Mouse (Mus musculus): ENCODE results near the gene Fgf11. TPM values are rescaled to one million over a fixed set of nuclear protein-coding genes. Genes with fewer than 3 reads are reported as not detected.

Fgf11 gene
- total and polyA plus RNA-seq, 2 experiments from 2014 or later = 1.0 to 5.7 TPM

DNA sequence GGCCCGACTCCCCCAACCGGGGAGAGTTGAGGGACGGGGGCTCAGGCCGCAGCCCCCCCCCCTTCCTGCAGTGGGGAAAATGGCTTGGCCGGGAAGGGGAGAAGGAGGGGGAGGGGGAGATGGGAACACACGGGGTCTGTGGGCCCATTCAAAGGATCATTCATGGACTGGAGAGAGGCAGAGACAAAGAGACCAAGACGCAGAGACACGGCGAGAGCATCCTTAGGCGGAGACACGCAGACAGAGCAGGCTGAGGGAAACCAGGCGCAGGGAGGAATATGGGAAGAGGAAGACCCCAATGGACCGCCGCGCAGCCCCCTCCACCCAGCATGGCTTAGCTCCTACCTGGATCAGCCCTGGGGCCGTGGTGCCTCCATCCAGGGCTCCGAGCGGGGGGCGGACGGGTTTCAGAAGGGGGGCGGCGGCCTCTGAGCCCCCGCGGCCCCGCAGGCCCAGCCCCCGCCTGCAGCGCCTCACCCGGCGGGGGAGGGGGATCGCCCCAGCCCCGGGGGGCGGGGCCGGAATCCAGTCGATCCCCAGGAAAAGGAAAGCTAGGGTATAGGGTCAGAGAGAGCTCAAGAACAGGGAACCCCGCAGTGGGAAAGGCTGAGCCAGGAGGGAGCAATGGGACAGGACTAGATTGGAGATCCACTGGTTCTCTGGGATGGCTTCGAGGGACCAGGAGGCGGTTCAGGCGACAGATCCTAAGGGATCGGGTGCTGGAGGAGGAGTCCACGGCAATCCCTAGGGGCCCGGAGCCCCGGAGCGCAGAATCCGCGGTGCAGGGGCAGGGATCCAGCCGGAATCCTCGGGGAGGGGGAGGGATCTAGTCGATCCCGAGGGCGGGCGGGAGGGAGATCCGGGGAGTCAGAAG is 35.3 kb upstream of the Fgf11 start:
- H3K4me2 ChIP-seq (ENCODE audit: low read depth, low read length) = peak overlapping the region; percentile 83

DNA sequence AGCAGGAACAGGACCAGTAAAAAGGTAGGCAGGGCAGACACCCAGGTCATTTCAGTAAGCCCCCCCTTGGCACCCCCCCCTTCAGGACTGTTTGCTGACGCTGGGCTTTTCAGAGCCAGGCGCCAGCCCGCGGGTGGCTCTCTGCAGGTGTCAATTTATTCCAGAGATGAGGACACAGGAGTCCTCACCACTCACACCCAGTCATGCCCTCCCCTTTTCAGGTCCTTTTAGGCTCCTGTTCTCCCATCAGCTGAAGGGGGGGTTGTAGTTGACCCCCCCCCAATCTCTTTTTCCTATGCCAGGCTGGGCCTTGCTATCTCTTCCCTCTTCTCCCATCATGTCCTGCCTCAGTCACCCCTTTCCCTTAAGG is 34.3 kb upstream of the Fgf11 start:
- WGBS = 18% methylated on average over 4 of the region's 4 CpGs
- Histone ChIP-seq H3K9me3 (replicated peaks; ENCODE audit: control insufficient read depth, low read length) (no peaks in the 10 kb centered on the region), H3K4me1 (ENCODE audit: control insufficient read depth, insufficient read depth) (peaks cover 11% of the 10 kb centered on the region; the same call in 1 of the 2 replicates), H3K4me3 (ENCODE audit: low read depth, low read length) (no peak overlapping the region), H3K4me2 (ENCODE audit: low read depth, low read length) (no peak overlapping the region), H3K9ac (replicated peaks; ENCODE audit: low read depth, low read length) (no peak overlapping the region), H3K27me3 (ENCODE audit: control insufficient read depth, insufficient read depth, low read length) (peaks cover 41% of the 10 kb centered on the region), H3K27ac (ENCODE audit: low read depth) (no peak overlapping the region), H3K36me3 (replicated peaks; ENCODE audit: control insufficient read depth, insufficient read depth, low read length) (no peaks in the 10 kb centered on the region)
- DNase-seq (ENCODE audit: low spot score) (no peak), ATAC-seq (ENCODE audit: insufficient read depth, low read depth) (no peak)
- TF ChIP-seq EP300 (IDR thresholded peaks at IDR 0.05; ENCODE audit: low read depth) = no peak
- no peak for TF ChIP-seq CTCF (IDR thresholded peaks at IDR 0.05; ENCODE audit: low read depth)

More for the DNA sequence above, 35.3 kb upstream of the Fgf11 start:
- TF ChIP-seq EP300 (IDR thresholded peaks at IDR 0.05; ENCODE audit: low read depth) = no peak
- TF ChIP-seq CTCF (IDR thresholded peaks at IDR 0.05; ENCODE audit: low read depth) = no peak
- 3% methylated on average over 50 of the region's 52 CpGs for WGBS
- no peaks in the 10 kb centered on the region for H3K9me3 ChIP-seq (replicated peaks; ENCODE audit: control insufficient read depth, low read length)
- ATAC-seq (ENCODE audit: insufficient read depth, low read depth) (no peak), DNase-seq (ENCODE audit: low spot score) (no peak)
- H3K36me3 ChIP-seq (replicated peaks; ENCODE audit: control insufficient read depth, insufficient read depth, low read length) = no peaks in the 10 kb centered on the region
- peak overlapping the region; percentile 56 for H3K9ac ChIP-seq (replicated peaks; ENCODE audit: low read depth, low read length)
- H3K27ac ChIP-seq (ENCODE audit: low read depth) = peak overlapping the region; percentile 47
- H3K4me3 ChIP-seq (ENCODE audit: low read depth, low read length) = peak overlapping the region; percentile 64
- H3K4me1 ChIP-seq (ENCODE audit: control insufficient read depth, insufficient read depth) = peaks cover 11% of the 10 kb centered on the region; the same call in 1 of the 2 replicates
- peaks cover 41% of the 10 kb centered on the region for H3K27me3 ChIP-seq (ENCODE audit: control insufficient read depth, insufficient read depth, low read length)

DNA sequence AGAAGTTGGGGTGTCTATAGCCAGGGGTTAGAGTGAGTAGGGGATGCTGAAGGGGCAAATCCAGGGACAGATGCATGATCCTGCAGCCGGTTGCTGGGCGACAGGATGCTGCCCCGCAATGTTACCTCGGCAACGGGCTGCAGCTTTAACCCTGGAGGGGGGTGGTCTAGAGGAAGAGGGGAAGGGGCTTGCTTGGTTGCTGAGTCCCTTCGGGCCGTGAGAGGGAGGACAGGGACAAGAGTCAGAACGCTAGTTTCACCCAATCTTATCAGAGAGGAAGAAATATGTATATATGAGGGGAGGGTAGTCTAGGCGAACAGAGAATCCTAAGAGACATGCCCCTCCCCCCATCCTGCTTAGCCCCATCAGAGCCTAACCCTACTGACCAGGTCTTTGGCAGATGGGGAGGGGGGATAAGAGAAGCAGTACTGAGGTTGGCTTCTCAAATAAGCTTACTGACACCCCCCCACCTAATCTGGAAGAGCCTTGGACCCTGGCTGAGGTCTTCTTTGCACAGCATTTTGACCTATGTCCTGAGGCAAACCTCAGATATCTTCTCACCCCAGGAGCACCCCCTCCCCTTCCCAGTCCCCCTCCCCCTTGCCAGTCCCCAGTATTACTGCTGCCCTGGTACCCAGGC is 33.8 kb upstream of the Fgf11 start:
- H3K27me3 ChIP-seq (ENCODE audit: control insufficient read depth, insufficient read depth, low read length) = peaks cover 41% of the 10 kb centered on the region
- ATAC-seq (ENCODE audit: insufficient read depth, low read depth) (no peak), DNase-seq (ENCODE audit: low spot score) (no peak)
- TF ChIP-seq EP300 (IDR thresholded peaks at IDR 0.05; ENCODE audit: low read depth) (no peak), CTCF (IDR thresholded peaks at IDR 0.05; ENCODE audit: low read depth) (no peak)
- no peak overlapping the region for H3K9ac ChIP-seq (replicated peaks; ENCODE audit: low read depth, low read length)
- H3K4me2 ChIP-seq (ENCODE audit: low read depth, low read length) = no peak overlapping the region
- no peak overlapping the region for H3K4me3 ChIP-seq (ENCODE audit: low read depth, low read length)
- no peaks in the 10 kb centered on the region for H3K36me3 ChIP-seq (replicated peaks; ENCODE audit: control insufficient read depth, insufficient read depth, low read length)
- WGBS = 22% methylated on average over 9 of the region's 9 CpGs
- no peaks in the 10 kb centered on the region for H3K9me3 ChIP-seq (replicated peaks; ENCODE audit: control insufficient read depth, low read length)
- H3K27ac ChIP-seq (ENCODE audit: low read depth) = no peak overlapping the region
- peaks cover 11% of the 10 kb centered on the region; the same call in 1 of the 2 replicates for H3K4me1 ChIP-seq (ENCODE audit: control insufficient read depth, insufficient read depth)

DNA sequence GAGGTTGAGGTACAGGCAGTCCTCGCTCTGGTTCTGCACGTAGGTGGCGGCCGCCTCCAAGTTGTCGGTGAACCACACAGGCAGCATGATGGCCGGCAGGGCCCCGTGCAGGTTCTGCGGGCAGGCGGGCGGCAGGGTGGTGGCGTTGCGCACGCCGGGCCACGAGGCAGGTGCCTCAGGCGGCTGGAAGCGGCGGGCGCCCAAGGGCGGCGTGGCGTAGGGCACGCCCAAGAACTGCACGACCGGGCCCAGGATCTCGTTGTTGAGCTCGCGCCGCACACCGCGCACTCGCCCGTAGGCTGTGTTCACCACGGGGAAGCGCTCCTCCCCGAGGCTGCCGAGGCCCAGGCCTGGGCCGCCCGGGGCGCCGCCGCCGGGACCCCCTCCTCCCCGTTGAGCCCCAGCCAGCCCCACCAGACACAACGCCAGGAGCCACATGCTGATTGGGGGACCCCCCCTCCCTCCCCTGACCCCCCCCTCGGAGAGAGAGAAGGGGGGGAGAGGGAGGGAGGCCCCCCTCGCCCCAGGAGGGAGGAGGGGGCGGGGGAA is 32.4 kb upstream of the Fgf11 start:
- H3K4me1 ChIP-seq (ENCODE audit: control insufficient read depth, insufficient read depth) = peaks cover 7% of the 10 kb centered on the region; the same call in 1 of the 2 replicates
- DNase-seq (ENCODE audit: low spot score) (no peak), ATAC-seq (ENCODE audit: insufficient read depth, low read depth) (no peak)
- H3K27ac ChIP-seq (ENCODE audit: low read depth) = no peak overlapping the region
- no peak for TF ChIP-seq CTCF (IDR thresholded peaks at IDR 0.05; ENCODE audit: low read depth)
- no peak for TF ChIP-seq EP300 (IDR thresholded peaks at IDR 0.05; ENCODE audit: low read depth)
- H3K4me2 ChIP-seq (ENCODE audit: low read depth, low read length) = peak overlapping the region; percentile 59
- H3K9ac ChIP-seq (replicated peaks; ENCODE audit: low read depth, low read length) = peak overlapping the region; percentile 47
- peak overlapping the region; percentile 31 for H3K4me3 ChIP-seq (ENCODE audit: low read depth, low read length)
- whole genome bisulfite sequencing = 10% methylated on average over 33 of the region's 48 CpGs
- no peaks in the 10 kb centered on the region for H3K9me3 ChIP-seq (replicated peaks; ENCODE audit: control insufficient read depth, low read length)
- no peaks in the 10 kb centered on the region for H3K36me3 ChIP-seq (replicated peaks; ENCODE audit: control insufficient read depth, insufficient read depth, low read length)
- peaks cover 41% of the 10 kb centered on the region for H3K27me3 ChIP-seq (ENCODE audit: control insufficient read depth, insufficient read depth, low read length)

DNA sequence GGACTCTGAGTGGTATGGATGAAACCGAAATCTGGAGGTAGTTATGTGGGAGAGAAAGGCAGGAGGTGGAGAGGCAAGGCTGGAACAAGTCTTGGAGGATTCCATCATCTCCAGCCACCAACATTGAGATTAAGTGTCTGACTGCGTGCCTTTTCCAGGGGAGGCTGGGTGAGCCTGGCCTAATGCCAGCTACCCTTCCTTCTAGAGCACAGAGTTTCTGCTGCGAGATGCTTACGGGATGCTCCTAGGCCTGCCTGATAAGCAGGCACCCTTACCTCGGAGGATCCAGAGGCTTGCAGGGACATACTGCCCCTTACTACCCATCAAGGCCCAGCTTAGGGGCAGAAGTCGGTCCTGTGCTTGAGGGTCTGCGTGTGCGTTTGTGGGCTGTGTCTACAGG is 31.9 kb upstream of the Fgf11 start:
- Histone ChIP-seq H3K4me2 (ENCODE audit: low read depth, low read length) (peak overlapping the region; percentile 59), H3K36me3 (replicated peaks; ENCODE audit: control insufficient read depth, insufficient read depth, low read length) (no peaks in the 10 kb centered on the region), H3K4me3 (ENCODE audit: low read depth, low read length) (peak overlapping the region; percentile 31), H3K9me3 (replicated peaks; ENCODE audit: control insufficient read depth, low read length) (no peaks in the 10 kb centered on the region), H3K9ac (replicated peaks; ENCODE audit: low read depth, low read length) (no peak overlapping the region; the same call in 1 of the 2 replicates), H3K27me3 (ENCODE audit: control insufficient read depth, insufficient read depth, low read length) (peaks cover 41% of the 10 kb centered on the region), H3K4me1 (ENCODE audit: control insufficient read depth, insufficient read depth) (0 out of 2 replicates have a peak, but pooled peaks cover 4% of the 10 kb centered on the region), H3K27ac (ENCODE audit: low read depth) (no peak overlapping the region)
- no peak for TF ChIP-seq CTCF (IDR thresholded peaks at IDR 0.05; ENCODE audit: low read depth)
- no peak for TF ChIP-seq EP300 (IDR thresholded peaks at IDR 0.05; ENCODE audit: low read depth)
- WGBS = 47% methylated on average over 8 of the region's 8 CpGs
- ATAC-seq (ENCODE audit: insufficient read depth, low read depth) (no peak), DNase-seq (ENCODE audit: low spot score) (no peak)
